Mouse (Mus musculus) myocyte (in vitro differentiated cells): ENCODE measurements at regions not wholly inside any gene's neighbourhood (a gene's known extent, or its start where the extent isn't known, plus 50 kb on each side); places are given as distances from the start of the nearest gene placed in this dataset.

Experiments
- MAX ChIP-seq: IDR thresholded peaks from one replicate; pipeline ENCODE4 v1.6.1; 2011; ENCODE audit warnings: low read depth, mild to moderate bottlenecking, control low read depth
- POLR2A ChIP-seq: IDR thresholded peaks from one replicate; pipeline ENCODE4 v1.6.1; 2011; ENCODE audit warnings: low read depth, mild to moderate bottlenecking, control low read depth, moderate library complexity; ENCODE audit not compliant: insufficient read length
- POLR2AphosphoS2 ChIP-seq: IDR thresholded peaks from one replicate; pipeline ENCODE4 v1.6.1; 2011; ENCODE audit warnings: low read depth, control low read depth; ENCODE audit not compliant: insufficient read length
- USF1 ChIP-seq: IDR thresholded peaks from one replicate; pipeline ENCODE4 v1.6.1; 2011; ENCODE audit warnings: low read depth, mild to moderate bottlenecking, control low read depth, moderate library complexity

DNA sequence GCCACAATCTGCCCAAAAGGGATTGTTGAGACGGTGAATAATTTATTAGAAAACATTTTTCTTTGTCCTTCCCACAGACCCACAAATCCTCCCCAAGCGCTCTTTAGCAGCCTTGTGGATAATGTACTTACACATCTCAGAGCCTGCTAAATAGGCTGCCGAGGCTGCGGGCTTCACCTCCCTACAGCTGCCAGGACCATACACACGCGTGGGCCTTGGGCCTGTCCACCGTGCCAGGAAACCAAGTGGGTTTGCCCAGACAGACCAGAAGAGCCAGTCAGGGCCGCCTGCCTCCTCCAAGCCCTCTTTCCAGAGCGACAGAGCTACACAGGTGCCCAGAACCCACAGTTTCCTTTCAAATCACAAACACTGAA lies 150.0 kb downstream of the Gm12689 start:
- TF ChIP-seq POLR2AphosphoS2 (no peak), POLR2A (no peak), USF1 (no peak), MAX (no peak)
